Mouse (Mus musculus): ENCODE measurements around the gene Itga2b. TPM values are rescaled to one million over a fixed set of nuclear protein-coding genes. Genes with fewer than 3 reads are reported as not detected.

Itga2b gene
- 5.0 and 8.4 TPM in 2 replicates for polyA plus RNA-seq (2014; fragmentation: Nextera tagmentation; extraction: Ambion mirVana)

DNA sequence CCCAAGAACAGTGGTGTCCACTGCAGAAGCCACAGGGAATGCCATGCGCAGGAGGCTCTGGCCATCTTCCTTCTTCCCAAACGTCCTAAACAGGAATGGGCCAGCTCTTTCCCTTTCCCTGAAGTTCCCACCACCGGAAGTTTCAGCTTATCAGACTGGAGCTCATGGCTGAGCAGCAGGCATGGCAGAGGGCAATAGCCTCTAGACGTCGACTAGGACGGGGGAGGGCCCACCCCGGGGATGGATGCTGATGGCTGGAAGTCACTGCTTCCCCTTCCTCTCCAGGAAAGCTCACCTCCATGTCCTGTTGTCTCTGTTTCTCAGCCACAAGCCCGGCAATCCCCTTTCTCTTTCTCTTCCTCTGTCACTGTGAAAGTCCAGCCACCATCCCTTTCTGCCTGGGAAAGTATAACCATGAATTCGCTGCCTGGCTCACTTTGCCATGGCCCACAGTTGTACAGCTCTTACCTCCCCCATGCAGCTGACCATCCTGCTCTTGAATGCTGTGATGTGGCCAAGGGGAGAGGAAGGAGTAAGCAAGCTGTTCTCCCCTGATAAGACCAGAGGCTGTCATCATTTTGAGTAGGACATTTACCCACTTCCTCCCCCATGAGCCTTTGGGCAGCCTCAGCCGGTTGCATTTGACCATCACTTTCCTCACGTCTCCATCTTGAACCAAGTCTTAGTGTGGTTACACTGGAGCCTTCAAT, at the start of gene Itga2b:
TSS of gene Itga2b (minus strand) at position 475 of the 710 bp plus-strand sequence.
- no peak within 1 kb of the TSS for H3K27ac ChIP-seq
- peaks cover 10% of the 10 kb centered on the region; the same call in 1 of the 2 replicates for H3K4me1 ChIP-seq (replicated peaks; ENCODE audit: control insufficient read depth, insufficient read depth, low read length)
- DNase-seq (ENCODE audit: low spot score) (no peak), ATAC-seq (ENCODE audit: low FRiP score) (no peak)
- 0 out of 2 replicates have a peak, but pooled peaks cover 3% of the 10 kb centered on the region for H3K27me3 ChIP-seq (ENCODE audit: control insufficient read depth, insufficient read depth, low read length)
- no peak within 1 kb of the TSS for H3K4me3 ChIP-seq (replicated peaks; ENCODE audit: low read length)
- H3K9ac ChIP-seq = no peak within 1 kb of the TSS
- no peaks in the 10 kb centered on the region; the same call in 1 of the 2 replicates for H3K36me3 ChIP-seq (replicated peaks; ENCODE audit: control insufficient read depth, insufficient read depth)
- no peaks in the 10 kb centered on the region for H3K9me3 ChIP-seq (ENCODE audit: control insufficient read depth, low read length)
- WGBS = 66% methylated on average over 11 of the region's 11 CpGs
- H3K4me2 ChIP-seq (replicated peaks) = no peak within 1 kb of the TSS

DNA sequence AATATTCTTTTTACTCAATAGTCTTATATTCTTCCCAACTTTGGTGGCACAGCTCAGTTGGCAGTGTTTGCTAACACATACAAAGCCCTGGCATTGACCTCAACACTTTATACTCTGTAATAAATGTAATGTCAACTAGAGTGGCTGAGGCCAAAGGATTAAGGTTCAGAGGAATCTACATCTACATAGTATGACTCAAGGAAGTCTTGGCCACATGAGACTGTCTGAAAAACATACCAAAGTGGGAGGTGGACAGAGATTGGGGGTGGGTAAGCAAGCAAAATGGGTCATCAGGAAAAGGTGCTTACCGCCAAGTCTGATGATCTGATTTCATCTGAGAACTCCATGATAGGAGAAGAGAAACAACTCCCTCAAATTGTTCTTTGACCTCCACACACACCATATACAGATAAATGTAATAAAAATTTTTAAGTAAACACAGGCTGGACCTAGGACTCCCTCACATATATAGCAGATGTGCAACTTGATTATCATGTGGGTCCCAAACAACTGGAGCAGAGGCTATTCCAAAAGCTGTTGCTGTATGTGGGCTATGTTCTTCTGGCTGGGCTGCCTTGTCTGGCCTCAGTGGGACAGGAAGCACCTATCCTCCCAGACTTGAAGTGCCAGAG, 45.0 kb upstream of the Itga2b start:
- no peak for DNase-seq (ENCODE audit: low spot score)

DNA sequence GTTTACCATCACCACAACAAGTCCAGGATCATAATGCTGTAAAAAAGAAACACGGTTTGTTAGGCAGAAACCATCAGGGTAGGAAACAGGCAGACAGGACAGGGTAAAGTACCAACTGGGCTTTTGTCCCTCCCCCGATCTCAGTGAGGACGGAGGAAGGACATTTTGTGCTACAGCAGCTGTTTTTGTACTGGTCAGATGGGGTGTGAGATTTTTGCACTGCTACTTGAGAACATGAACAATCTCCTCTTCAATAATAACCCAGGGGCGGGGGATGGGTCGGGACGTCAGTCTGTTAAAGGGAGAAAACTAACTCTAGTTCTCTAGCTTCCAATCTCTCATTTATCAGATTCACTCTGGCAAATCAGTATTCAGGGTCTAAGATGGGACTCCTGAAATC, 40.3 kb upstream of the Itga2b start:
- Histone ChIP-seq H3K36me3 (replicated peaks; ENCODE audit: control insufficient read depth, insufficient read depth) (peaks cover 29% of the 10 kb centered on the region), H3K4me3 (replicated peaks; ENCODE audit: low read length) (no peak overlapping the region), H3K9me3 (ENCODE audit: control insufficient read depth, low read length) (no peaks in the 10 kb centered on the region), H3K27ac (no peak overlapping the region), H3K9ac (no peak overlapping the region), H3K27me3 (ENCODE audit: control insufficient read depth, insufficient read depth, low read length) (no peaks in the 10 kb centered on the region), H3K4me2 (replicated peaks) (no peak overlapping the region), H3K4me1 (replicated peaks; ENCODE audit: control insufficient read depth, insufficient read depth, low read length) (no peaks in the 10 kb centered on the region)
- DNase-seq (ENCODE audit: low spot score) (no peak), ATAC-seq (ENCODE audit: low FRiP score) (no peak)
- WGBS = 69% methylated on average over 6 of the region's 6 CpGs

More for the DNA sequence above, 45.0 kb upstream of the Itga2b start:
- Histone ChIP-seq H3K9me3 (ENCODE audit: control insufficient read depth, low read length) (no peaks in the 10 kb centered on the region), H3K4me3 (replicated peaks; ENCODE audit: low read length) (no peak overlapping the region), H3K9ac (no peak overlapping the region), H3K27ac (no peak overlapping the region), H3K27me3 (ENCODE audit: control insufficient read depth, insufficient read depth, low read length) (no peaks in the 10 kb centered on the region), H3K36me3 (replicated peaks; ENCODE audit: control insufficient read depth, insufficient read depth) (peaks cover 22% of the 10 kb centered on the region; the same call in 1 of the 2 replicates), H3K4me2 (replicated peaks) (no peak overlapping the region), H3K4me1 (replicated peaks; ENCODE audit: control insufficient read depth, insufficient read depth, low read length) (no peaks in the 10 kb centered on the region)
- 90% methylated on average over 1 of the region's 1 CpGs for WGBS
- no peak for ATAC-seq (ENCODE audit: low FRiP score)

DNA sequence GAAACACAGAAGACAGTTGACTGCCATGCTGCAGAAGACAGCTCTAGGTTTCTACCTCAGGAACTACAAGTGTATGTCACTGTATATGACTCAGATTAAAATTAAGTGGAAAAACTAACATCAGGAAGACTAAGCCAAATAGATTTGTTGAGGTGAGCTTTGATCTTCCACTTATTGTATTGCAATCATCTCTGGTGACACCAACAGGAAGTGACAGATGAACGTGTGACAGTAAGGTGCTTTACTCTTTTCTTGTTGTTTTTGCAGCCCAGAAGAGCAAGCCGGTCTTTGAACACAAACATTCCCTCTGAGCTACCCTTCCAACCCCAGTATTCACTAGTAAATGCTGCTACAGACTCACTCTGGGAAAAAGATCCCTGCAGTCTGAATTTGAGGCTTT, 26.8 kb upstream of the Itga2b start:
- H3K36me3 ChIP-seq (replicated peaks; ENCODE audit: control insufficient read depth, insufficient read depth) = peaks cover 58% of the 10 kb centered on the region
- no peak overlapping the region for H3K4me3 ChIP-seq (replicated peaks; ENCODE audit: low read length)
- ATAC-seq (ENCODE audit: low FRiP score) = no peak
- no peak overlapping the region for H3K4me2 ChIP-seq (replicated peaks)
- 82% methylated on average over 2 of the region's 2 CpGs for WGBS
- no peak overlapping the region for H3K27ac ChIP-seq
- no peaks in the 10 kb centered on the region for H3K9me3 ChIP-seq (ENCODE audit: control insufficient read depth, low read length)
- no peaks in the 10 kb centered on the region for H3K27me3 ChIP-seq (ENCODE audit: control insufficient read depth, insufficient read depth, low read length)
- DNase-seq (ENCODE audit: low spot score) = no peak
- no peak overlapping the region for H3K9ac ChIP-seq
- no peaks in the 10 kb centered on the region for H3K4me1 ChIP-seq (replicated peaks; ENCODE audit: control insufficient read depth, insufficient read depth, low read length)

DNA sequence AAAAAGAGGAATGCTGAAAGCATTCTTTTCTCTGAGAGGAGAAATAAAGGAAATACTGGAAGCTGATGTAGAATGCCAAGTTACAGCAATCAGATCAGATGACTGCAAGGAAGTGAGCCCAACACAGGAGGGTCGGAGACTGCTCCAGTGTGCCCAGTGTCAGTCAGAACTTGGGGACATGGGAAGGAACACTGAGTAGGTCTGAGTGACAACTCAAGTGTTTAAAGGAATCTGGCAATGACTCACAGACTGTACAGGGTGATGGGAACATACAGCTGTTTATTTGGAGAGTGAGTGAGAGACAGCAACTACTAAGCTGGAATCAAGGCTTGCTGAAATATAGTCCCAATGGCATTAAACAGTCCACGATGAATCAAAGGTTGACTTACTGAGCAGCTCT, 26.3 kb upstream of the Itga2b start:
- H3K9me3 ChIP-seq (ENCODE audit: control insufficient read depth, low read length) = no peaks in the 10 kb centered on the region
- DNase-seq (ENCODE audit: low spot score) (no peak), ATAC-seq (ENCODE audit: low FRiP score) (no peak)
- H3K4me1 ChIP-seq (replicated peaks; ENCODE audit: control insufficient read depth, insufficient read depth, low read length) = no peaks in the 10 kb centered on the region
- H3K9ac ChIP-seq = no peak overlapping the region
- H3K27ac ChIP-seq = no peak overlapping the region
- 90% methylated on average over 2 of the region's 2 CpGs for WGBS
- H3K4me3 ChIP-seq (replicated peaks; ENCODE audit: low read length) = no peak overlapping the region
- H3K27me3 ChIP-seq (ENCODE audit: control insufficient read depth, insufficient read depth, low read length) = no peaks in the 10 kb centered on the region
- H3K36me3 ChIP-seq (replicated peaks; ENCODE audit: control insufficient read depth, insufficient read depth) = peaks cover 53% of the 10 kb centered on the region
- no peak overlapping the region for H3K4me2 ChIP-seq (replicated peaks)

DNA sequence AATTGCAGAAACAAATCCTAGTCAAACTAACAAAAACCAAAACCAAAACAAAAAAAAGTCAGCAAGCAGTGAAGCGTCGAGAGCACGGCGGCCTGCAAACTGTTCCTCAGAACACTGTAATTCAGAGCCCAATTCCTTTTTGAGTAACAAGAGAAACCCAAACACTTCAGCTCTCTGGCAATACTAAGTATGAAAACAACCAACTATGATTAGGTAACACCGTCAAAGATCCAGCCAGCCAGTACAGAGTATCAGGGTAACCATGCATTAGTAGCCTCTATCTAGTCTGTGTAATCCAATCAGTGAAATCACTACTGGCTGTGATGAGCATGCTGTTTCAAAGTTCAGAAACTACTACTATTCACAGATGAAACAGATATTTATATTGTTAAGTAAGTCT, 25.8 kb upstream of the Itga2b start:
- ATAC-seq (ENCODE audit: low FRiP score) = no peak
- no peaks in the 10 kb centered on the region for H3K9me3 ChIP-seq (ENCODE audit: control insufficient read depth, low read length)
- H3K36me3 ChIP-seq (replicated peaks; ENCODE audit: control insufficient read depth, insufficient read depth) = peaks cover 49% of the 10 kb centered on the region

DNA sequence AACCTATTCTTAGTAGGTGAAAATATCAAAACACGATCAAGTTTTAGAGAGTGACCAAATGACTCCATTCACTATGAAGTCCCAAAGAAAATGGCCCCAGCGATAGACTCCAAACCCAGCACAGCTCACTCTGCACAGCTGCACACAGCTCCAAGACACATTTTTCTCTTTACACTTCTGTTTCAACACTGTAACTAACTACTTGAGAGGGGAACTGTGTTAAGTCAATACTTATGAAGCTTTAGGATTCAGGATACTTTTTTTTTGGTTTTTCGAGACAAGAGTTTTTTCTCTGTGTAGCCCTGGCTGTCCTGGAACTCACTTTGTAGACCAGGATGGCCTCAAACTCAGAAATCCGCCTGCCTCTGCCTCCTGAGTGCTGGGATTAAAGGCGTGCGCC, 25.2 kb upstream of the Itga2b start:
- 99% methylated on average over 6 of the region's 6 CpGs for WGBS
- peaks cover 43% of the 10 kb centered on the region for H3K36me3 ChIP-seq (replicated peaks; ENCODE audit: control insufficient read depth, insufficient read depth)
- DNase-seq (ENCODE audit: low spot score) (no peak), ATAC-seq (ENCODE audit: low FRiP score) (no peak)
- H3K9me3 ChIP-seq (ENCODE audit: control insufficient read depth, low read length) = no peaks in the 10 kb centered on the region
- H3K27ac ChIP-seq = no peak overlapping the region
- H3K27me3 ChIP-seq (ENCODE audit: control insufficient read depth, insufficient read depth, low read length) = no peaks in the 10 kb centered on the region
- no peaks in the 10 kb centered on the region for H3K4me1 ChIP-seq (replicated peaks; ENCODE audit: control insufficient read depth, insufficient read depth, low read length)
- no peak overlapping the region for H3K4me2 ChIP-seq (replicated peaks)
- no peak overlapping the region for H3K9ac ChIP-seq
- no peak overlapping the region for H3K4me3 ChIP-seq (replicated peaks; ENCODE audit: low read length)

More for the DNA sequence above, 25.8 kb upstream of the Itga2b start:
- 98% methylated on average over 5 of the region's 5 CpGs for WGBS
- Histone ChIP-seq H3K27me3 (ENCODE audit: control insufficient read depth, insufficient read depth, low read length) (no peaks in the 10 kb centered on the region), H3K27ac (no peak overlapping the region), H3K4me3 (replicated peaks; ENCODE audit: low read length) (no peak overlapping the region), H3K4me2 (replicated peaks) (no peak overlapping the region), H3K9ac (no peak overlapping the region), H3K4me1 (replicated peaks; ENCODE audit: control insufficient read depth, insufficient read depth, low read length) (no peaks in the 10 kb centered on the region)
- DNase-seq (ENCODE audit: low spot score) = no peak

DNA sequence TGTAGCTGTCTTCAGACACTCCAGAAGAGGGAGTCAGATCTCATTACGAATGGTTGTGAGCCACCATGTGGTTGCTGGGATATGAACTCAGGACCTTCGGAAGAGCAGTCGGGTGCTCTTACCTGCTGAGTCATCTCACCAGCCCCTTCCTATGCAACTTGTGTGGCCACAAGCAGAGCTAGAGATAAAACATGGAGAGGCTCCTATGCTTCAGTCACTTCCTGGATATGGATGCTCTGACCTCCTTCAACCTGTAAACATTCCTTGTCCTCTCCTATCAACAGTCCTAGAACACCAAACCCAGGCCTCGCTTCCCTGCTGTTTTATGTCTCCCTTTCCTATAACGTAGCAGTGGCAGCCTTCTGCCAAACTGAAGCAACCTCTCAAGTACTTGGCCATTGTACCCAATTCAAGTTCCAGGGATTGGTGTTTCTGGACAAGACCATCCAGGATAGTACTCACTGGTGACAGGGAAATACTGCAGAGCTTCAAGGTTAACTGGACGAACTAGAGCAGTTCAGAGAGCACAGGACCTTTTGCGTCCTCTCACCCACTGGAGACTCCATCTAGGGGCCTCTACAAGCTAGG, 24.2 kb upstream of the Itga2b start:
- H3K27ac ChIP-seq = no peak overlapping the region
- H3K9me3 ChIP-seq (ENCODE audit: control insufficient read depth, low read length) = no peaks in the 10 kb centered on the region
- H3K4me1 ChIP-seq (replicated peaks; ENCODE audit: control insufficient read depth, insufficient read depth, low read length) = no peaks in the 10 kb centered on the region
- H3K9ac ChIP-seq = no peak overlapping the region
- 94% methylated on average over 7 of the region's 7 CpGs for WGBS
- H3K4me2 ChIP-seq (replicated peaks) = no peak overlapping the region
- no peak overlapping the region for H3K4me3 ChIP-seq (replicated peaks; ENCODE audit: low read length)
- no peaks in the 10 kb centered on the region for H3K27me3 ChIP-seq (ENCODE audit: control insufficient read depth, insufficient read depth, low read length)
- ATAC-seq (ENCODE audit: low FRiP score) (no peak), DNase-seq (ENCODE audit: low spot score) (no peak)
- H3K36me3 ChIP-seq (replicated peaks; ENCODE audit: control insufficient read depth, insufficient read depth) = peaks cover 33% of the 10 kb centered on the region

DNA sequence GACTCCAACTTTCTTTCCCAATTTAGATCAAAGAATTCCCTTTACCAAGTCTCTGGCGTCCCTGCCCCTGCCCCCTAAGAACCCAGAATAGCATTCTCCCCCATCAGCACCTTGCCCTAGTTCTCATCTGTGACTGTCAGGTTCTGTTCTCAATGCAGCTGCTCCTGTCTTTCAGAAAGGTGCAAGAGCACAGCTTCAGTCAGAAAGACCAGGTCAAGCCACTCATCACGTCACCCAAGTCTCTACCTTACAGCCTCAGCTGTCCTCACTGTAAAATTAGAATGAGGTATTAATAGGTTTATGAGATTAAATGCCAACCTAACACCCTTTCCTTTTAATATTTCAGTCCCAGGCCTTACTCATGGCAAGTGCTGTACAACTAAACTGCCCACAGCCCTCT, 23.3 kb upstream of the Itga2b start:
- H3K9ac ChIP-seq = no peak overlapping the region
- H3K36me3 ChIP-seq (replicated peaks; ENCODE audit: control insufficient read depth, insufficient read depth) = peaks cover 24% of the 10 kb centered on the region
- H3K27me3 ChIP-seq (ENCODE audit: control insufficient read depth, insufficient read depth, low read length) = no peaks in the 10 kb centered on the region

More for the DNA sequence above, 23.3 kb upstream of the Itga2b start:
- ATAC-seq (ENCODE audit: low FRiP score) (no peak), DNase-seq (ENCODE audit: low spot score) (no peak)
- Histone ChIP-seq H3K4me3 (replicated peaks; ENCODE audit: low read length) (no peak overlapping the region), H3K4me1 (replicated peaks; ENCODE audit: control insufficient read depth, insufficient read depth, low read length) (no peaks in the 10 kb centered on the region), H3K4me2 (replicated peaks) (no peak overlapping the region), H3K9me3 (ENCODE audit: control insufficient read depth, low read length) (no peaks in the 10 kb centered on the region), H3K27ac (no peak overlapping the region)
- 95% methylated on average over 2 of the region's 2 CpGs for WGBS
